Mouse (Mus musculus): Measurements from ENCODE around the gene Drap1. TPM values are rescaled to one million over a fixed set of nuclear protein-coding genes. Genes with fewer than 3 reads are reported as not detected.
A peak's percentile ranks its signal among the peaks of the same experiment; 100 is the strongest.
"Not testable (repeated sequence)": the region's sequence is repeated elsewhere in the genome, so short reads cannot be mapped to it uniquely, and the experiment has no call there.

The Drap1 gene
- polyA plus RNA-seq, 1 experiment from 2014 or later = 318 TPM

DNA sequence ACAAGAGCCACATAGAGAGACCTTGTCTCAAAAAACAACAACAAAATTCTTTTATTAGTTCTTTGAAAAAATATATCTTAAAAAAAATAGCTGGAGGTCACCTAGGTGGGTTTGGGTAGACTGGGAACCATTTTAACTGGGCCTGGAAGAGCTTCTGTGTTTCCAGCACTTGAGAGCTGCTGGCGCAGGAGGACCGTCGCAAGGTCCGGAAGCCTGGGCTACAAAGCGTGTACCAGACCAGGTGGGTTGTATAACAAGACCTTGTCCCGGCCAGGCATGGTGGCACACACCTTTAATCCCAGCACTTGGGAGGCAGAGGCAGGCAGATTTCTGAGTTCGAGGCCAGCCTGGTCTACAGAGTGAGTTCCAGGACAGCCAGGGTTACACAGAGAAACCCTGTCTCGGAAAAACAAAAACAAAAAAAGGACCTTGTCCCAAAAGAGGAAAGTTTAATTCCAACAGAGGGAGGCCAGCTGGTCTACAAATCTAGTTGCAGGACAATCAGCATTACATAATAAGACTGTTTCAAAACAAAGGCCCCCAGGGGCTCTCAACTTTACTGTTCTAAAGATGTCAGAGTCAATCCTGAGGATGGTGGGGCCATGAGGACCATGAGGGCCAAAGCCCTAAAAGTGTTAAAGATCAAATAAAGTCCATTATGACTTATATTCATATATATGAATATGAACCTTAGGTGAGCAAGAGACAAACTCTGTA, 5.9 kb downstream of the Drap1 start:
- Histone ChIP-seq H3K9ac (ENCODE audit: low read depth, low read length) (no peak overlapping the region), H3K4me1 (ENCODE audit: control insufficient read depth, insufficient read depth, low read depth, low read length) (peaks cover 18% of the 10 kb centered on the region), H3K4me3 (ENCODE audit: low read length) (no peak overlapping the region), H3K27me3 (replicated peaks; ENCODE audit: control insufficient read depth, insufficient read depth, low read length) (no peaks in the 10 kb centered on the region), H3K27ac (ENCODE audit: low read depth, low read length) (no peak overlapping the region), H3K36me3 (ENCODE audit: control insufficient read depth, insufficient read depth, low read length) (peaks cover 11% of the 10 kb centered on the region), H3K4me2 (ENCODE audit: low read length) (no peak overlapping the region), H3K9me3 (ENCODE audit: control insufficient read depth, low read length) (no peaks in the 10 kb centered on the region)
- WGBS = 97% methylated on average over 7 of the region's 8 CpGs
- no peak for ATAC-seq

DNA sequence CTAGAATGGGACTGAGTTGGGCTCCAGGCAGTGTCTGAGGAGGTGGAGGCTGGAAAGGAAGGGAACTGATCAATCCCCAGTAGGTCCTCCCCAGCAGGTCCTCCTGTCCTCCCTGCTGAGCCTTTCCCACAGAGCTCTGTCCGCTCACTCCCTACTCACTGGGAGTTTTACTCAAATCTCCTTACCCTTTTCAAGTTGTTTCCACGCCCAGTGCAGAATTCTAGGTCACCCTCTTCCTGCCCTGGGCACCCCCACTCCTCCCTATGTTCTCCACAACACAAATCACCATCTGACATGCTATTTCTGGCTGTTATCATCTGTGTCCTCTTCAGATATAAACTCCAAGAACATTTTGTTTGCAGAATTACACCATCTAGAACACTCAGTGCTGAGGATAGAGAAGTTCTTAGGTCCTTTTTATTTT, 10.2 kb downstream of the Drap1 start:
- H3K36me3 ChIP-seq (ENCODE audit: control insufficient read depth, insufficient read depth, low read length) = no peaks in the 10 kb centered on the region; the same call in 1 of the 2 replicates
- 65% methylated on average over 2 of the region's 2 CpGs for WGBS
- H3K4me2 ChIP-seq (ENCODE audit: low read length) = no peak overlapping the region
- H3K9me3 ChIP-seq (ENCODE audit: control insufficient read depth, low read length) = no peaks in the 10 kb centered on the region
- H3K4me1 ChIP-seq (ENCODE audit: control insufficient read depth, insufficient read depth, low read depth, low read length) = no peaks in the 10 kb centered on the region
- H3K9ac ChIP-seq (ENCODE audit: low read depth, low read length) = no peak overlapping the region
- no peak overlapping the region for H3K27ac ChIP-seq (ENCODE audit: low read depth, low read length)
- H3K4me3 ChIP-seq (ENCODE audit: low read length) = no peak overlapping the region
- no peaks in the 10 kb centered on the region for H3K27me3 ChIP-seq (replicated peaks; ENCODE audit: control insufficient read depth, insufficient read depth, low read length)
- no peak for ATAC-seq

DNA sequence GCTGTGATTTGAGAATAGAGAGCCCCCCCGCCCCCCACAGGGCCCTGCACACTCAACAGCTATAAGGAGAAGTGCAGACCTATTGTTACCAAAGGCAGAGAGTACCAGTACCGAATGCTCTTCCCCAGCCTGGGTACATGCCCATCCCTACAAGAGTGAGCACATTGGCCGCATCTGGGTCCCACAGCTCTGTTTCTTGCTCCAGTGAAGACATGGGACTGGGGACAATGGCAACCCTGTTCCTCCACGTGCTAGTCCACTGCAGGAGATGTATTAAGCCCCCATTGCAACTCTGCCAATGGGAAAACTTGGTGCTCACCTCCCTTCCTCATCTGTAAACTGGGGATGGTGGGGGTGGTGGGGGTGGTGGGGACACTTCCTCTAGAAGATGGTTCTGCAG, 10.9 kb downstream of the Drap1 start:
- H3K4me2 ChIP-seq (ENCODE audit: low read length) = no peak overlapping the region
- H3K9me3 ChIP-seq (ENCODE audit: control insufficient read depth, low read length) = no peaks in the 10 kb centered on the region
- ATAC-seq = no peak
- no peak overlapping the region for H3K4me3 ChIP-seq (ENCODE audit: low read length)
- no peak overlapping the region for H3K27ac ChIP-seq (ENCODE audit: low read depth, low read length)
- H3K27me3 ChIP-seq (replicated peaks; ENCODE audit: control insufficient read depth, insufficient read depth, low read length) = no peaks in the 10 kb centered on the region
- H3K4me1 ChIP-seq (ENCODE audit: control insufficient read depth, insufficient read depth, low read depth, low read length) = no peaks in the 10 kb centered on the region
- H3K9ac ChIP-seq (ENCODE audit: low read depth, low read length) = no peak overlapping the region
- 67% methylated on average over 4 of the region's 4 CpGs for WGBS
- no peaks in the 10 kb centered on the region; the same call in 1 of the 2 replicates for H3K36me3 ChIP-seq (ENCODE audit: control insufficient read depth, insufficient read depth, low read length)

DNA sequence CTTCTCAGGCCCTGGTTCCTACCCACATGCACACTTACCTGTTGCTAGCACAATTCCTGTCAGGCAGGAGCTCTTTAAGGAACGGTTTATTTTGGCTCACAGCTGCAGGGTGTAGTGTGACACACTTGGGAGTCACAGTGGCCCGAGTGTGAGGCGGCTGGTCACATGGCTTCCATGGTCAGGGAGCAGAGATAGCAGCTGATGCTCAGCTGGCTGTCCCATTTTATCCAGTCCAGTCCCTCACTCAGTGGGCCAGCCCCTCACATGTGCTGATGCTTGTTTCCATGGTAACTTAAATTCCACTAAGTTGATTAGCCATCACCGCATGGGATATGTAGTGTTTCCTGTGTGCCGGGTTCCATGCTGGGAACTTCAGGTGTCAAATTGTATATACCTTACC, 12.8 kb downstream of the Drap1 start:
- peaks cover 10% of the 10 kb centered on the region for H3K4me1 ChIP-seq (ENCODE audit: control insufficient read depth, insufficient read depth, low read depth, low read length)
- H3K9me3 ChIP-seq (ENCODE audit: control insufficient read depth, low read length) = no peaks in the 10 kb centered on the region
- no peaks in the 10 kb centered on the region for H3K36me3 ChIP-seq (ENCODE audit: control insufficient read depth, insufficient read depth, low read length)
- H3K27ac ChIP-seq (ENCODE audit: low read depth, low read length) = no peak overlapping the region
- no peaks in the 10 kb centered on the region for H3K27me3 ChIP-seq (replicated peaks; ENCODE audit: control insufficient read depth, insufficient read depth, low read length)
- no peak overlapping the region for H3K4me2 ChIP-seq (ENCODE audit: low read length)
- no peak for ATAC-seq
- no peak overlapping the region for H3K4me3 ChIP-seq (ENCODE audit: low read length)
- 59% methylated on average over 5 of the region's 5 CpGs for WGBS
- no peak overlapping the region for H3K9ac ChIP-seq (ENCODE audit: low read depth, low read length)

DNA sequence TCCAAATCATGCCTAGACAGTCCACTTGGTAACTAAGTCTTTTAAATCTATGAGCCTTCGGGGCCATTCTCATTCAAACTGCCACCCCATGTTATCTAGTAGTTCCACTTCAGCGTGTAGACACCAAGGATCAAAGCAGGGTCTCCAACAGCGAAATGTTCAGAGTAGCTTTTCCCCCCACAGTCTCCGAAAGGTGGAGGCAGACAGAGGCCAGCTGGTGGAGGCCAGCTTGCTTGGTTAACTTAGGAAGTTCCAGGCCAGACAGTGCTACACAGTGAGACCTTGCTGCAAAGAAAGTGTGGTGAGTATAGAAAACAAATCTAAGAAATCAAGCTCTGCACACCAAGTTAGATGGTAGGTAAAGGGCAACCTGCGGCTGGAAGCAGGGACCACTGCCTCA, 14.1 kb downstream of the Drap1 start:
- 93% methylated on average over 5 of the region's 5 CpGs for WGBS
- Histone ChIP-seq H3K4me3 (ENCODE audit: low read length) (no peak overlapping the region), H3K4me2 (ENCODE audit: low read length) (no peak overlapping the region), H3K9ac (ENCODE audit: low read depth, low read length) (no peak overlapping the region), H3K27me3 (replicated peaks; ENCODE audit: control insufficient read depth, insufficient read depth, low read length) (no peaks in the 10 kb centered on the region), H3K27ac (ENCODE audit: low read depth, low read length) (no peak overlapping the region), H3K36me3 (ENCODE audit: control insufficient read depth, insufficient read depth, low read length) (no peaks in the 10 kb centered on the region), H3K9me3 (ENCODE audit: control insufficient read depth, low read length) (no peaks in the 10 kb centered on the region), H3K4me1 (ENCODE audit: control insufficient read depth, insufficient read depth, low read depth, low read length) (peaks cover 13% of the 10 kb centered on the region)
- ATAC-seq = no peak

DNA sequence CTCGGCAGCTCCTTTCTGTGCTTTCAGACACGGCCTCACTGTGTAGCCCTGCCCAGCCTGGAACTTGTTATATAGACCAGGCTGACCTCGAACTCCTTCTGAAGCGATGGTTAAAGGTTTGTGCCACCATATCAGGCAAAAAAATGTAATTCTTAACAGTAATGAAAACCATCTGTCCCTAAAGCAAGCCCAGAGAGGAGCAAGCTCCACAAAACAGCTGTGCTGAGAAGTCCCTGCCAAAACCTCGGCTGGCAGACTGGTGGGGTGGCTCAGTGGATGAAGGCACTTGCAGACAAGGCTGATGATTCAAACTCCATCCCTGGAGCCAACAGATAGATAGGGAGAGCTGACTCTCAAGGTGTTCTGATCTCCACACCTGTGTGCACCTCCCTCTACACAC, 15.7 kb downstream of the Drap1 start:
- ATAC-seq = no peak
- Histone ChIP-seq H3K27me3 (replicated peaks; ENCODE audit: control insufficient read depth, insufficient read depth, low read length) (no peaks in the 10 kb centered on the region), H3K4me1 (ENCODE audit: control insufficient read depth, insufficient read depth, low read depth, low read length) (peaks cover 13% of the 10 kb centered on the region), H3K27ac (ENCODE audit: low read depth, low read length) (no peak overlapping the region), H3K36me3 (ENCODE audit: control insufficient read depth, insufficient read depth, low read length) (no peaks in the 10 kb centered on the region), H3K9me3 (ENCODE audit: control insufficient read depth, low read length) (no peaks in the 10 kb centered on the region), H3K4me2 (ENCODE audit: low read length) (no peak overlapping the region), H3K9ac (ENCODE audit: low read depth, low read length) (no peak overlapping the region), H3K4me3 (ENCODE audit: low read length) (no peak overlapping the region)
- WGBS = 82% methylated on average over 5 of the region's 5 CpGs

DNA sequence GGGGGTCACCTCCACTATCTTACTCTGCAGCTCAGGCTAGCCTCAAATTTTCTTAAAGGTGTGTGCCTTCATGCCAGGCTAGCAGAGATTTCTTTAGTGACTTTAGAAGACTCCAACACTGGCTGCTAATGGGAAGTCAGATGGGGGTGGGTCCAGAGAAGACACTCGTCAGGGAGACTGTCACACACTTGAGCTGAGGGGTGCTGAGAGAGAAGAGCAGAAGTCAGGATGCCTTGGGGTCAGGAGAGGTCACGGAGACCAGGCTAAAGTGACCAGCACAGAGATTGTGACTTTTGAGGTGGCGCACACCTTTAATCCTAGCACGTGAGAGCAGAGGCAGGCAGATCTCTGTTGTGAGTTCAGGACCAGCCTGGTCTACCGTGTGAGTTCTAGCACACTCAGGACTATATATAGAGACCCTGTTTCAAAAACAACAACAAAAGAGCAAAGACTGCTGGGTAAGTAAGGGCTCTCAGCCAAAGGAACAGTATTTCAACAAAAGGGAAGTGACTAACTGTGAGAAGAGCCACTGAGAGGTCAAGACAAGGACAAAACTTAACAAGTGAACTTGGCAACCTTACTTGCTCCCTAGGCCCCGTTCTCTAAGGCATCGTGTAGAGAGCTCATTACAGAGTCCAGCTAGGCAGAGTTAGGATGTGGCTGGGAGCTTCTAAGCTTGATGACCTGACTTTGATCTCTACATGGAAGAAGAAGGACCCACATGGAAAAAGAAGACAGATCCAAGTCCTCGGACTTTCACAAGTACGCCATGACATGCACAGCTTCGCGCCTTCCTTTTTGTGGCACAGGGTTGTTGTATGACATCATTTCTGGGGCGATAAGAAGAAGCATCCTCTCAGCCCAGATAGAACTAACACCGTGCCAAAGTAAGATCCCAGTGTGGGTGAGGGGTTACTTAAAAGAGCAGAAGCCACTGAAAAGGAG, 16.4 kb downstream of the Drap1 start:
- 82% methylated on average over 13 of the region's 13 CpGs for WGBS
- peak overlapping the region; percentile 73; the same call in 1 of the 2 replicates for H3K4me2 ChIP-seq (ENCODE audit: low read length)
- H3K27ac ChIP-seq (ENCODE audit: low read depth, low read length) = no peak overlapping the region
- peaks cover 13% of the 10 kb centered on the region for H3K4me1 ChIP-seq (ENCODE audit: control insufficient read depth, insufficient read depth, low read depth, low read length)
- ATAC-seq = no peak
- no peaks in the 10 kb centered on the region for H3K27me3 ChIP-seq (replicated peaks; ENCODE audit: control insufficient read depth, insufficient read depth, low read length)
- H3K9me3 ChIP-seq (ENCODE audit: control insufficient read depth, low read length) = no peaks in the 10 kb centered on the region
- H3K9ac ChIP-seq (ENCODE audit: low read depth, low read length) = no peak overlapping the region
- H3K36me3 ChIP-seq (ENCODE audit: control insufficient read depth, insufficient read depth, low read length) = no peaks in the 10 kb centered on the region
- no peak overlapping the region for H3K4me3 ChIP-seq (ENCODE audit: low read length)

DNA sequence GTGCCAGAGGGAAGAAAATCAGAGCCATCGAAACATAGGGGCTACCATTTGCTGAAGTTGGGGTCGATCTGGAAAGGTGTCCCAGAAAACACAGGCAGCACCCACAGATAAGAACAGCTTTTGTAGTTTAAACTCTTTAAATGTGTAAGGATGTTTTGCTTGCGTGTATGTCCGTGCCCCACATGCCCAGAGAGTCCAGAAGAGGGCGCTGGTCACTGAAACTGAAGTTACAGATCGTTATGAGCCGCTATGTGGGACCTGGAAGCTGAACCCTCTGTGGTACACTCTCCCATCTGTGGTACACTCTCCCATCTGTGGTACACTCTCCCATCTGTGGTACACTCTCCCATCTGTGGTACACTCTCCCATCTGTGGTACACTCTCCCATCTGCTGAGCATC, 17.6 kb downstream of the Drap1 start:
- Histone ChIP-seq H3K9ac (ENCODE audit: low read depth, low read length) (peak overlapping the region; percentile 73), H3K27ac (ENCODE audit: low read depth, low read length) (peak overlapping the region; percentile 85), H3K27me3 (replicated peaks; ENCODE audit: control insufficient read depth, insufficient read depth, low read length) (no peaks in the 10 kb centered on the region), H3K36me3 (ENCODE audit: control insufficient read depth, insufficient read depth, low read length) (no peaks in the 10 kb centered on the region), H3K4me3 (ENCODE audit: low read length) (peak overlapping the region; percentile 60), H3K4me2 (ENCODE audit: low read length) (peak overlapping the region; percentile 73), H3K9me3 (ENCODE audit: control insufficient read depth, low read length) (no peaks in the 10 kb centered on the region), H3K4me1 (ENCODE audit: control insufficient read depth, insufficient read depth, low read depth, low read length) (peaks cover 13% of the 10 kb centered on the region)
- peak; percentile 50; the same call in 1 of the 2 replicates for ATAC-seq
- 15% methylated on average over 7 of the region's 7 CpGs for WGBS

DNA sequence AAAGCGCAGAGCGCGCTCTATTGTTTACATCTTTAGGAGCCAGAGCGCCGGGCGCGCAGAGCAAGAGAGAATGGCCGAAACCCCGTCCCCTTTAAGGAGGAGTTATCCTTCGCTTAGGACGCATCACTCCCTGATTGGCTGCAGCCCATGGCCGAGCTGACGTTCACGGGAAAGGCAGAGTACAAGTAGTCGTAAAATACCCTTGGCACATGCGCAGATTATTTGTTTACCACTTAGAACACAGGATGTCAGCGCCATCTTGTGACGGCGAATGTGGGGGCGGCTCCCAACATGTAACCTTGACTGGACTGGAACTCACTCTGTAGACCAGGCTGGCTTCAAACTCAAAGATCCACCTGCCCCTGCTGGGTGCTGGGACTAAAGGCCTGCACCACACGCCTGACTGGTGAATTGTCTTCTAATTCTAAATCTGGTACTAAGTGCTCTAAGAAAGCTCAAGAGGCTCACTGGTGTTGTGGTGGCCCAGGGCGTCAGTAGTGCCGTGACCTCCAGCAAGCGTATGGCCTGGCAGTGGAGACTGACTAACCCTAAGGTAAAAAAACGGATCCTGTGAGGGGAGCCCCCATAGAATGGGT, 18.1 kb downstream of the Drap1 start:
- H3K36me3 ChIP-seq (ENCODE audit: control insufficient read depth, insufficient read depth, low read length); H3K9me3 ChIP-seq (ENCODE audit: control insufficient read depth, low read length); H3K27me3 ChIP-seq (replicated peaks; ENCODE audit: control insufficient read depth, insufficient read depth, low read length): not testable (repeated sequence)
- Histone ChIP-seq H3K4me2 (ENCODE audit: low read length) (peak overlapping the region; percentile 73), H3K27ac (ENCODE audit: low read depth, low read length) (peak overlapping the region; percentile 85), H3K4me1 (ENCODE audit: control insufficient read depth, insufficient read depth, low read depth, low read length) (peaks cover 13% of the 10 kb centered on the region), H3K4me3 (ENCODE audit: low read length) (peak overlapping the region; percentile 60), H3K9ac (ENCODE audit: low read depth, low read length) (peak overlapping the region; percentile 73)
- 12% methylated on average over 20 of the region's 25 CpGs for WGBS
- peak; percentile 87 for ATAC-seq
